Mouse (Mus musculus) liver, embryonic 11.5 days (tissue): ENCODE measurements around the gene Gm11596. TPM values are rescaled to one million over a fixed set of nuclear protein-coding genes. Genes with fewer than 3 reads are reported as not detected.
"Not testable (repeated sequence)": the region's sequence is repeated elsewhere in the genome, so short reads cannot be mapped to it uniquely, and the experiment has no call there.

Experiments
- ATAC-seq: fragments of 200-750 bp; cut with Nextera tagmentation; replicated peaks from 2 replicates; pipeline ENCODE4 v1.8.0; 2017; ENCODE audit warnings: moderate number of reproducible peaks, mild to moderate bottlenecking, moderate TSS enrichment, moderate library complexity; ENCODE audit not compliant: low FRiP score
- DNase-seq: peaks from one replicate; pipeline ENCODE4 v3.0.0-alpha.2; 2017; ENCODE audit warnings: low spot score
- H3K27ac ChIP-seq: fragments of 300-500 bp; sonication (generic); 2 replicates; pipeline ENCODE4 v1.5.1; 2014; ENCODE audit warnings: mild to moderate bottlenecking, low read depth, low read length, control low read depth
- H3K27me3 ChIP-seq: fragments of 300-500 bp; sonication (generic); replicated peaks from 2 replicates; pipeline ENCODE4 v1.6.1; 2014; ENCODE audit warnings: low read length, mixed read lengths; ENCODE audit not compliant: control insufficient read depth, insufficient read depth
- H3K36me3 ChIP-seq: fragments of 300-500 bp; sonication (generic); 2 replicates; pipeline ENCODE4 v1.6.1; 2014; ENCODE audit warnings: mild to moderate bottlenecking, low read length, moderate library complexity, mixed read lengths; ENCODE audit not compliant: control insufficient read depth, insufficient read depth
- H3K4me1 ChIP-seq: fragments of 300-500 bp; sonication (generic); replicated peaks from 2 replicates; pipeline ENCODE4 v1.6.1; 2014; ENCODE audit warnings: low read length, mixed read lengths; ENCODE audit not compliant: control insufficient read depth, insufficient read depth
- H3K4me2 ChIP-seq: fragments of 300-500 bp; sonication (generic); 2 replicates; pipeline ENCODE4 v1.6.1; 2014; ENCODE audit warnings: mild to moderate bottlenecking, control low read depth, moderate library complexity
- H3K4me3 ChIP-seq: fragments of 300-500 bp; sonication (generic); 2 replicates; pipeline ENCODE4 v1.5.1; 2014; ENCODE audit warnings: low read depth, low read length, control low read depth
- H3K9ac ChIP-seq: fragments of 300-500 bp; sonication (generic); 2 replicates; pipeline ENCODE4 v1.6.1; 2014; ENCODE audit warnings: low read depth, low read length, control low read depth
- H3K9me3 ChIP-seq: fragments of 300-500 bp; sonication (generic); 2 replicates; pipeline ENCODE4 v1.6.1; 2016; ENCODE audit warnings: low read length, inconsistent platforms, mixed read lengths; ENCODE audit not compliant: control insufficient read depth
- WGBS: fragments of 180-500 bp; shearing (Covaris S2); extraction: QIAGEN DNeasy Blood & Tissue Kit; methylation state at CpG from one replicate; pipeline ENCODE4 v1.1.7; 2014; 5-methylcytosine and 5-hydroxymethylcytosine counted together
- polyA plus RNA-seq: library from polyadenylated mRNA; unstranded; fragments of >200 nt; fragmentation: Nextera tagmentation; extraction: Ambion mirVana; gene quantifications from 2 replicates; pipeline ENCODE4 v1.2.1, GENCODE M21; 2014

Gene Gm11596
- polyA plus RNA-seq: not detected in 2 replicates

DNA sequence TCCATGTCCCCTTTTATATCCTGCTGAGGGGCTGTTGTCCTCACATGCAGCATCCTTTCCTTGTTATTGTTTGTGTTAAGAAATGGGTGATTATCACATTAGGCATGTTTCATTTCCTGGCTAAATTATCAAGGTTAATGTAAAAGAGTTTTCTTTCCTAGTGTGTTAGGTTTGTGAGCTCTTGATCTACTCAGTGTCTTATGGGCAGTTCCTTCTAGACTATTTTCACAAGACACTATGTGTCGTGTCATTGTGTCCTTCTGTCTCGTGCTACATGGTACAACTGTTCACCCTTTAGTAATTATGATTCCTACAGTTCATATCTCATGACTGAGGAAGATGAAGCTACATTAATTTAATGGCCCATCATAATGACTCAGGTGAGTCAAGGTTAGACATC lies at the start of gene Gm11596:
Gene Gm11596, minus strand, starts transcription at position 101 of the 400 bp plus-strand sequence.
- no peaks in the 10 kb centered on the region for H3K4me1 ChIP-seq
- no peaks in the 10 kb centered on the region for H3K36me3 ChIP-seq
- no peak within 1 kb of the TSS for H3K4me2 ChIP-seq
- H3K27ac ChIP-seq: no peak within 1 kb of the TSS
- no peak within 1 kb of the TSS for H3K4me3 ChIP-seq
- H3K27me3 ChIP-seq: no peaks in the 10 kb centered on the region
- ATAC-seq (no peak), DNase-seq (no peak)
- no peaks in the 10 kb centered on the region for H3K9me3 ChIP-seq
- 75% methylated on average over 2 of the region's 2 CpGs for WGBS
- no peak within 1 kb of the TSS for H3K9ac ChIP-seq

- Histone ChIP-seq H3K36me3 (no peaks in the 10 kb centered on the region), H3K4me3 (no peak overlapping the region), H3K9ac (no peak overlapping the region), H3K27ac (no peak overlapping the region), H3K27me3 (no peaks in the 10 kb centered on the region), H3K4me2 (no peak overlapping the region), H3K9me3 (no peaks in the 10 kb centered on the region), H3K4me1 (no peaks in the 10 kb centered on the region)
- DNase-seq (no peak), ATAC-seq (no peak)
- WGBS: 79% methylated on average over 1 of the region's 1 CpGs
These were observed 48.9 kb upstream of the Gm11596 start for GRCm38 (mm10) chr11:99842185-99842584.

DNA sequence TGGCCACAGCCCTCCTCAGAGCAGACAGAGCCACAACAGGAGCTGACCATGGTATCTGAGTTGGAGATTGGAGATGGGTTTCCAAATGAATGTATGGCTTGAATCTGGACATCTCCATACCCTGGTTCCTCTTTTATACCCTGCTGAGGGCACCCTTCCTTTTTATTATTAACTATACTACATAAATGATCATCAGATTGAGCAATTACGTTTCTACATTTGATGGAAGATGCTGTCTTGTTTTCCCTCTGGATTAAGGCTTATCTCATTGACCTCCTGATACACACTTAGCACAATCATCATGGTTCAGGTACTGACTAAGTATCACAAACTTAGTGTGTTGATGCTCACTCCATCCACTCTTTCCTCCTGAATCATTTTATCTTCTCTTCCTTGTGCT lies 44.7 kb upstream of the Gm11596 start, which contains the start of gene 2300003K06Rik:
Gene 2300003K06Rik, minus strand, starts transcription at position 101 of the 400 bp plus-strand sequence.
- WGBS: 67% methylated on average over 1 of the region's 1 CpGs
- ATAC-seq: no peak

DNA sequence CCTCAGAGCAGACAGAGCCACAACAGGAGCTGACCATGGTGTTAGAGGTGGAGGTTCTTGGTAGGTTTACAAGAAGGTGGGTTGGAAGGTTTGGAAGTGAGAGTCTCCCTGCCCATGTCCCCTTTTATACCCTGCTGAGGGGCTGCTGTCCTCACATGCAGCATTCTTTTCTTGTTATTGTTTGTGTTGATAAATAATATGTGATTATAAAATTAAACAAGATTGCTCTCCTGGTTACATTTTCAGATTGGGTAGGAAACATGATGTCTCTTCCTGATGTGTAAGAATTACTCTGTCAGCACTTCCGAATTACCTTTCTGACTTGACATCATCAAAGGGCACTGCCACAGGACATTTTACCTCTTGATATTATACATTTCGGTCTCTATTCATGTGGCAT lies 22.3 kb upstream of the Gm11596 start, which contains the start of gene Gm11564:
Gene Gm11564, minus strand, starts transcription at position 101 of the 400 bp plus-strand sequence.
- not testable (repeated sequence) for H3K27ac ChIP-seq, ATAC-seq, H3K4me1 ChIP-seq, H3K36me3 ChIP-seq, H3K9me3 ChIP-seq, H3K27me3 ChIP-seq, H3K9ac ChIP-seq, H3K4me3 ChIP-seq, H3K4me2 ChIP-seq, DNase-seq
- WGBS: 86% methylated on average over 2 of the region's 2 CpGs

More for the DNA sequence above, 44.7 kb upstream of the Gm11596 start, which contains the start of gene 2300003K06Rik:
- H3K27ac ChIP-seq: no peak within 1 kb of the TSS
- no peak within 1 kb of the TSS for H3K9ac ChIP-seq
- H3K4me2 ChIP-seq: no peak within 1 kb of the TSS
- no peak for DNase-seq
- no peaks in the 10 kb centered on the region for H3K27me3 ChIP-seq
- H3K4me1 ChIP-seq: no peaks in the 10 kb centered on the region
- no peaks in the 10 kb centered on the region for H3K36me3 ChIP-seq
- no peak within 1 kb of the TSS for H3K4me3 ChIP-seq
- H3K9me3 ChIP-seq: no peaks in the 10 kb centered on the region

GRCm38 (mm10) chr11:99809792-99810191 lies 16.5 kb upstream of the Gm11596 start, which contains the start of gene Krtap4-13:
TSS of gene Krtap4-13 (minus strand) at chr11:99809892.
- not testable (repeated sequence) for H3K4me2 ChIP-seq, H3K9ac ChIP-seq, DNase-seq, H3K4me3 ChIP-seq, H3K4me1 ChIP-seq, H3K9me3 ChIP-seq, H3K27ac ChIP-seq, H3K36me3 ChIP-seq, ATAC-seq, H3K27me3 ChIP-seq

DNA sequence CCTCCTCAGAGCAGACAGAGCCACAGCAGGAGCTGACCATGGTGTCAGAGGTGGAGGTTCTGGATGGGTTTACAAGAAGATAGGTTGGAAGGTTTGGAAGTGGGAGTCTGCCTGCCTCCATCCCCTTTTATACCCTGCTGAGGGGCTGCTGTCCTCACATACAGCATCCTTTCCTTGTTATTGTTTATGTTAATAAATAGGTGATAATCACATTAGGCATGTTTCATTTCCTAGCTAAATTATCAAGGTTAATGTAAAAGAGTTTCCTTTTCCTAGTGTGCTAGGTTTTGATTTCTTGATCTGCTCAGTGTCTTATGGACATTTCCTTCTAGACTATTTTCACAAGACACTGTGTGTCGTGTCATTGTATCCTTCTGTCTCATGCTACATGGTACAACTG lies 11.1 kb upstream of the Gm11596 start, which contains the start of gene Gm11554:
Gene Gm11554, minus strand, starts transcription at position 101 of the 400 bp plus-strand sequence.
- no CpG with 5 or more reads among the region's 1 CpGs for WGBS
- H3K4me2 ChIP-seq, H3K4me1 ChIP-seq, ATAC-seq, H3K9me3 ChIP-seq, H3K27me3 ChIP-seq, H3K9ac ChIP-seq, H3K4me3 ChIP-seq, H3K27ac ChIP-seq, DNase-seq, H3K36me3 ChIP-seq: not testable (repeated sequence)

DNA sequence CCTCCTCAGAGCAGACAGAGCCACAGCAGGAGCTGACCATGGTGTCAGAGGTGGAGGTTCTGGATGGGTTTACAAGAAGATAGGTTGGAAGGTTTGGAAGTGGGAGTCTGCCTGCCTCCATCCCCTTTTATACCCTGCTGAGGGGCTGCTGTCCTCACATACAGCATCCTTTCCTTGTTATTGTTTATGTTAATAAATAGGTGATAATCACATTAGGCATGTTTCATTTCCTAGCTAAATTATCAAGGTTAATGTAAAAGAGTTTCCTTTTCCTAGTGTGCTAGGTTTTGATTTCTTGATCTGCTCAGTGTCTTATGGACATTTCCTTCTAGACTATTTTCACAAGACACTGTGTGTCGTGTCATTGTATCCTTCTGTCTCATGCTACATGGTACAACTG lies 5.6 kb upstream of the Gm11596 start, which contains the start of gene Gm11569:
Gene Gm11569, minus strand, starts transcription at position 101 of the 400 bp plus-strand sequence.
- not testable (repeated sequence) for H3K4me3 ChIP-seq, H3K9me3 ChIP-seq, H3K36me3 ChIP-seq, H3K4me1 ChIP-seq, H3K27ac ChIP-seq, H3K27me3 ChIP-seq, H3K9ac ChIP-seq, H3K4me2 ChIP-seq, ATAC-seq, DNase-seq
- WGBS: no CpG with 5 or more reads among the region's 1 CpGs

DNA sequence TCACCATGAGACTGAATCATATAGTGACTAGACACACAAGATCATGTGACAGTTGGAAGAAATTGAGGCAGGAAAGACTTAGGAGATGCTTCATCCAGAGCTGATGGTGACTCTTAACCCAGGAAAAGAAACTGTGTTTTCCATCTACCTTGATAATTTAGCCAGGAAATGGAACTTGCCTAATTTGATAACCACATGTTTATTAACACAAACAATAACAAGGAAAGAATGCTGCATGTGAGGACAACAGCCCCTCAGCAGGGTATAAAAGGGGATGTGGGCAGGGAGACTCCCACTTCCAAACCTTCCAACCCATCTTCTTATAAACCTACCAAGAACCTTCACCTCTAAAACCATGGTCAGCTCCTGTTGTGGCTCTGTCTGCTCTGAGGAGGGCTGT lies 8.4 kb downstream of the Gm11596 start, which contains the start of gene Krtap4-9:
Gene Krtap4-9, plus strand, starts transcription at position 301 of the 400 bp plus-strand sequence.
- ATAC-seq, H3K4me1 ChIP-seq, H3K4me3 ChIP-seq, H3K4me2 ChIP-seq, H3K27me3 ChIP-seq, H3K27ac ChIP-seq, H3K9me3 ChIP-seq, H3K9ac ChIP-seq, DNase-seq, H3K36me3 ChIP-seq: not testable (repeated sequence)

GRCm38 (mm10) chr11:99780604-99781003 lies 12.7 kb downstream of the Gm11596 start, which contains the start of gene Krtap4-8:
TSS of gene Krtap4-8 (minus strand) at chr11:99780704.
- 90% methylated on average over 2 of the region's 2 CpGs for WGBS
- no peak for ATAC-seq
- H3K9ac ChIP-seq: no peak within 1 kb of the TSS

More at GRCm38 (mm10) chr11:99780604-99781003, 12.7 kb downstream of the Gm11596 start, which contains the start of gene Krtap4-8:
- no peak within 1 kb of the TSS for H3K4me2 ChIP-seq
- no peak within 1 kb of the TSS for H3K27ac ChIP-seq
- H3K4me1 ChIP-seq: no peaks in the 10 kb centered on the region
- no peak for DNase-seq
- no peaks in the 10 kb centered on the region for H3K9me3 ChIP-seq
- H3K4me3 ChIP-seq: no peak within 1 kb of the TSS
- no peaks in the 10 kb centered on the region for H3K36me3 ChIP-seq
- no peaks in the 10 kb centered on the region for H3K27me3 ChIP-seq
